Mouse (Mus musculus) activated CD4-positive, CD25-positive, alpha-beta regulatory T cell, adult 9 weeks (primary cell): ENCODE data around the gene Vmn1r211. TPM values are rescaled to one million over a fixed set of nuclear protein-coding genes. Genes with fewer than 3 reads are reported as not detected.

Source experiments
- polyA plus RNA-seq: library from polyadenylated mRNA; unstranded; fragments of 100-300 nt; shearing (Covaris generic); gene quantifications from one replicate; pipeline ENCODE4 v1.2.1, GENCODE M21; 2017

Vmn1r211 gene
- not detected for polyA plus RNA-seq

GRCm38 (mm10) chr13:22857461-22857860 is at the start of gene Vmn1r211:
Gene Vmn1r211 (minus strand): TSS chr13:22857561.

GRCm38 (mm10) chr13:22884105-22884504 is 26.7 kb upstream of the Vmn1r211 start, which contains the start of gene Vmn1r212:
Gene Vmn1r212 (minus strand): TSS chr13:22884205.

GRCm38 (mm10) chr13:22831248-22831647 is 26.1 kb downstream of the Vmn1r211 start, which contains the start of gene Vmn1r210:
Gene Vmn1r210 (minus strand): TSS chr13:22831348.

GRCm38 (mm10) chr13:22809582-22809981 is 47.8 kb downstream of the Vmn1r211 start, which contains the start of gene Vmn1r209:
Gene Vmn1r209 (minus strand): TSS chr13:22809682.

Other genes with a start within 250 kb of the Vmn1r211 start
- not detected for gene Vmn1r206, start 233.3 kb downstream of the Vmn1r211 start, polyA plus RNA-seq
- gene Vmn1r207-ps, start 127.9 kb downstream of the Vmn1r211 start, polyA plus RNA-seq: not detected
- gene Vmn1r208, start 80.2 kb downstream of the Vmn1r211 start, polyA plus RNA-seq: 0.11 TPM
- not detected for gene Vmn1r209, start 47.9 kb downstream of the Vmn1r211 start, polyA plus RNA-seq
- not detected for gene Vmn1r210, start 26.2 kb downstream of the Vmn1r211 start, polyA plus RNA-seq
- gene Vmn1r212, start 26.6 kb upstream of the Vmn1r211 start, polyA plus RNA-seq: not detected
- not detected for gene Vmn1r213, start 150.1 kb upstream of the Vmn1r211 start, polyA plus RNA-seq
- gene Vmn1r214, start 172.9 kb upstream of the Vmn1r211 start, polyA plus RNA-seq: not detected
- not detected for gene Vmn1r215, start 210.5 kb upstream of the Vmn1r211 start, polyA plus RNA-seq